Mouse (Mus musculus) erythroblast, embryonic 14.5 days (primary cell): Measurements from ENCODE around the gene Myog.

Experiments
- GATA1 ChIP-seq: IDR thresholded peaks from 2 replicates; pipeline ENCODE4 v1.6.1; 2012; ENCODE audit warnings: low read length, inconsistent platforms, mixed read lengths
- TAL1 ChIP-seq: IDR thresholded peaks from 3 replicates; pipeline ENCODE4 v1.6.1; 2012; ENCODE audit warnings: low read length, inconsistent platforms, mixed read lengths

- no peak for TF ChIP-seq GATA1
- no peak for TF ChIP-seq TAL1
These were observed 1.6 kb upstream of the Myog start for GRCm38 (mm10) chr1:134288239-134288638.
